In the genomic region with DNA sequence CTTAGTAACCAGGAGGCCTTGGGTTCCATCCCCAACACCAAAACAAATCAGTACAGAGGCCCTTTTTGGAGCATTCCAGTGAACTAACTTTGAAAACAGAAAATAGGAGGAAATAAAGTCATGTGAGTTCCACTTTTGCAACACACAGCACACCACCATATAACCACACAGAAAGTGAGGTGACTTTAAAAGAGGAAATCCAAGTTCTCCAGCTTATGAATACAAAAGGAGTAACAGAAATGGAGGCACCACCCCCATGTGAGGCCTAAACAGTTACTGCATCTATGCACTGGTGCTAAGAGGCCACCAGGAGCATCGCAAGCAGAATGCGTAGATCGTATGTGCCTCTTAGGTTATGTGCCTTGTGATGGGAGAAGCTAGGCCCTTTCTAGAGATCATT, we compare ENCODE assay signal across 15 mouse cellular contexts.
"Had no signal": no experiment of that assay in that cellular context is flagged by ENCODE, and none has a peak within 500 bp of the region (broad histone marks: within the 10 kb centered on the region; RNA-seq: fewer than 3 reads in every experiment).

No protein-coding gene starts in this region.

- H3K4me2 ChIP-seq: intestine, embryonic 15.5 days; limb, embryonic 15.5 days; midbrain, embryonic 13.5 days; neural tube, embryonic 12.5 days had no signal

- H3K27me3 ChIP-seq: intestine, embryonic 15.5 days; limb, embryonic 15.5 days; midbrain, embryonic 13.5 days; neural tube, embryonic 12.5 days had no signal

- H3K9ac ChIP-seq: intestine, embryonic 15.5 days; limb, embryonic 15.5 days; liver, embryonic 14.5 days; midbrain, embryonic 13.5 days; neural tube, embryonic 12.5 days had no signal

- ATAC-seq: intestine, embryonic 15.5 days; midbrain, embryonic 13.5 days had no signal

- H3K4me3 ChIP-seq: intestine, embryonic 15.5 days; limb, embryonic 15.5 days; midbrain, embryonic 13.5 days; neural tube, embryonic 12.5 days had no signal

- H3K36me3 ChIP-seq: intestine, embryonic 15.5 days; limb, embryonic 15.5 days; midbrain, embryonic 13.5 days; neural tube, embryonic 12.5 days had no signal

- H3K4me1 ChIP-seq: intestine, embryonic 15.5 days; limb, embryonic 15.5 days; midbrain, embryonic 13.5 days; neural tube, embryonic 12.5 days had no signal

- H3K9me3 ChIP-seq: intestine, embryonic 15.5 days; limb, embryonic 15.5 days; midbrain, embryonic 13.5 days; neural tube, embryonic 12.5 days had no signal

- H3K27ac ChIP-seq: intestine, embryonic 15.5 days; limb, embryonic 15.5 days; liver, embryonic 14.5 days; midbrain, embryonic 13.5 days; neural tube, embryonic 12.5 days; stomach, postnatal 0 days had no signal

- DNase-seq: kidney, adult 18-20 months; kidney, postnatal 10 days; kidney, postnatal 4 days; layer of hippocampus, postnatal 36 days; lung, adult 18-20 months; lung, postnatal 4 days; retina, postnatal 1 day; thymus, adult 18-20 months; thymus, postnatal 14 days had no signal
